Mouse (Mus musculus): Measurements from ENCODE around the gene Lmod1.

Gene Lmod1

GRCm38 (mm10) chr1:135412130-135412529, 87.5 kb downstream of the Lmod1 start:
- no peak for DNase-seq (ENCODE audit: low spot score)

- no peak for DNase-seq (ENCODE audit: low spot score)
These were observed 89.4 kb downstream of the Lmod1 start for GRCm38 (mm10) chr1:135413996-135414395.

Measured in testis, postnatal 14 days (tissue).